Mouse (Mus musculus) liver, adult 2 months (tissue): Measurements from ENCODE around the gene Ssbp2. TPM values are rescaled to one million over a fixed set of nuclear protein-coding genes. Genes with fewer than 3 reads are reported as not detected.

ENCODE experiments used
- DNase-seq: peaks from one replicate; pipeline ENCODE4 v3.0.0-alpha.2; 2011; ENCODE audit warnings: low read depth, low spot score; ENCODE audit errors: extremely low read depth
- H3K27ac ChIP-seq: fragments of 200-500 bp; replicated peaks from 2 replicates; pipeline ENCODE4 v1.5.1; 2012; ENCODE audit warnings: low read depth, mild to moderate bottlenecking, control low read depth, inconsistent platforms, low read length; ENCODE audit not compliant: insufficient read depth
- H3K27me3 ChIP-seq: fragments of 200-500 bp; 2 replicates; pipeline ENCODE4 v1.6.1; 2012; ENCODE audit warnings: mild to moderate bottlenecking, moderate library complexity, low read length, inconsistent platforms; ENCODE audit not compliant: control insufficient read depth, insufficient read depth
- H3K36me3 ChIP-seq: fragments of 200-500 bp; 2 replicates; pipeline ENCODE4 v1.6.1; 2012; ENCODE audit warnings: low read length, inconsistent platforms; ENCODE audit not compliant: control insufficient read depth, insufficient read depth
- H3K4me1 ChIP-seq: fragments of 200-500 bp; 2 replicates; pipeline ENCODE4 v1.6.1; 2011; ENCODE audit warnings: low read length; ENCODE audit not compliant: control insufficient read depth, insufficient read depth
- H3K4me3 ChIP-seq: fragments of 200-500 bp; 2 replicates; pipeline ENCODE4 v1.5.1; 2011; ENCODE audit warnings: low read depth, mild to moderate bottlenecking, control low read depth, low read length, moderate library complexity; ENCODE audit not compliant: insufficient read depth
- H3K79me2 ChIP-seq: fragments of 200-500 bp; 2 replicates; pipeline ENCODE4 v1.6.1; 2012; ENCODE audit warnings: inconsistent platforms, mild to moderate bottlenecking, low read length, moderate library complexity; ENCODE audit not compliant: control insufficient read depth, insufficient read depth
- H3K9ac ChIP-seq: fragments of 200-500 bp; 2 replicates; pipeline ENCODE4 v1.6.1; 2012; ENCODE audit warnings: low read depth, mild to moderate bottlenecking, control low read depth, inconsistent platforms, low read length
- CTCF ChIP-seq: fragments of 200-500 bp; IDR thresholded peaks from 2 replicates; pipeline ENCODE4 v1.5.1; 2011; ENCODE audit warnings: low read depth, low read length, control low read depth
- POLR2A ChIP-seq: fragments of 200-500 bp; IDR thresholded peaks from 2 replicates; pipeline ENCODE4 v1.6.1; 2011; ENCODE audit warnings: low read length, control low read depth; ENCODE audit not compliant: insufficient read depth; ENCODE audit errors: extremely low read depth
- WGBS: fragments of 180-500 bp; shearing (Covaris S2); methylation state at CpG from one replicate; pipeline ENCODE4 v1.1.7; 2018; 5-methylcytosine and 5-hydroxymethylcytosine counted together
- polyA plus RNA-seq: library from polyadenylated mRNA; depleted of rRNA; stranded (reverse); fragments of >200 nt; gene quantifications from 2 replicates; pipeline ENCODE4 v1.2.3, GENCODE M21; 2012
- total RNA-seq: library from RNA; depleted of rRNA; stranded (reverse); fragments of >200 nt; gene quantifications from 2 replicates; pipeline ENCODE4 v1.2.3, GENCODE M21; 2014

Gene Ssbp2
- total and polyA plus RNA-seq, 2 experiments: 1.2 to 1.7 TPM

- no peak overlapping the region for H3K9ac ChIP-seq
- H3K4me1 ChIP-seq: no peaks in the 10 kb centered on the region
- TF ChIP-seq POLR2A: no peak
- TF ChIP-seq CTCF: no peak
- no peak overlapping the region for H3K4me3 ChIP-seq
- DNase-seq: no peak
- no peak overlapping the region for H3K27ac ChIP-seq
- no peaks in the 10 kb centered on the region for H3K36me3 ChIP-seq
- H3K79me2 ChIP-seq: no peaks in the 10 kb centered on the region
- WGBS: 93% methylated on average over 3 of the region's 3 CpGs
- H3K27me3 ChIP-seq: no peaks in the 10 kb centered on the region
Measured at GRCm38 (mm10) chr13:91501735-91502134, 41.7 kb downstream of the Ssbp2 start.

- WGBS: 74% methylated on average over 12 of the region's 12 CpGs
- Histone ChIP-seq H3K9ac (no peak overlapping the region), H3K4me1 (no peaks in the 10 kb centered on the region), H3K27ac (no peak overlapping the region), H3K4me3 (no peak overlapping the region), H3K36me3 (no peaks in the 10 kb centered on the region), H3K79me2 (no peaks in the 10 kb centered on the region), H3K27me3 (no peaks in the 10 kb centered on the region)
- no peak for DNase-seq
- TF ChIP-seq POLR2A: no peak
- TF ChIP-seq CTCF: no peak
Measured at GRCm38 (mm10) chr13:91502642-91503373, 42.7 kb downstream of the Ssbp2 start.

DNA sequence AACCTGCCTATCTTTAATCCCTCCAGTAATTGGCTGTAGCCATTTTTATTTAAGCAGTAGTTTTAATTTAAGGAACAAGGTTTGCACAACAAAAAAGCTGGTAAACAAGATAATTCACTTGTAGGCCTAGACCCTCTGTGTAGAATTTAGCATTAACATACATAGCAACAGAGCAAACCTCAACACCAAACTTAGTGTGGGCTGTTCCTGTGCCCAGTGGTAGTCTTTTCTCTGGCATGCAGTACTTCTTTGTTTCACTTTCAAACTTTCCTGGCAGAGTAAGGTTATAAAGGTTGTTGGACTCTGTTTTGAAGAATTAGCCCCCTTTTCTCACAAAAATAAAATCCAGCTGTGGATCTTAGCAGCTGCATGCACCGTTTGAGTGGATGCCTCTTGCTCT is 48.9 kb downstream of the Ssbp2 start:
- H3K79me2 ChIP-seq: no peaks in the 10 kb centered on the region
- no peak overlapping the region for H3K9ac ChIP-seq
- WGBS: 72% methylated on average over 1 of the region's 1 CpGs
- no peaks in the 10 kb centered on the region for H3K27me3 ChIP-seq
- H3K36me3 ChIP-seq: no peaks in the 10 kb centered on the region
- DNase-seq: no peak
- H3K4me3 ChIP-seq: no peak overlapping the region
- no peak overlapping the region for H3K27ac ChIP-seq
- H3K4me1 ChIP-seq: 0 out of 2 replicates have a peak, but pooled peaks cover 2% of the 10 kb centered on the region
- TF ChIP-seq CTCF: no peak

GRCm38 (mm10) chr13:91509467-91509866 is 49.4 kb downstream of the Ssbp2 start:
- TF ChIP-seq POLR2A: no peak
- no peak for TF ChIP-seq CTCF
- Histone ChIP-seq H3K79me2 (no peaks in the 10 kb centered on the region), H3K27ac (no peak overlapping the region), H3K27me3 (no peaks in the 10 kb centered on the region), H3K9ac (no peak overlapping the region), H3K4me1 (0 out of 2 replicates have a peak, but pooled peaks cover 2% of the 10 kb centered on the region), H3K36me3 (no peaks in the 10 kb centered on the region), H3K4me3 (no peak overlapping the region)
- no peak for DNase-seq
- WGBS: 50% methylated on average over 2 of the region's 2 CpGs

DNA sequence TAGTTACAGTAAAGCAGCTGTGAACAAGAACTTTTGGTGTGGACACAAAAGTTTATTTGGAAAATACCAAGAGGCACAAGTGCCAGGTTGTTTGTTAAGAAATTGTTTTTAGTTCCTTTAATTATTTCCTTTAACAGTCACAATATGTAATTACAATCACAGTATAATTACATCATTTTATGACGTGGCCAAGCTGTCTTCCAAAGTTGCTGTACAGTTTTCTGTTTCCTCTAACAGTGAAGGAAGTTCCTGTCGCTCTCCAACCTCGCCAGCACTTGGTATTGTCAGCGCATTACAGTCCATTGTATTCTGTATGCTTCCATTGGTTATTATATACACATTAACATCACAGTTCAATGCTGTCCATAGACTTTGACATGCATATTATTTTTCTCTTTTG is 54.9 kb downstream of the Ssbp2 start:
- Histone ChIP-seq H3K27me3 (no peaks in the 10 kb centered on the region), H3K9ac (no peak overlapping the region), H3K79me2 (no peaks in the 10 kb centered on the region), H3K36me3 (no peaks in the 10 kb centered on the region), H3K4me3 (no peak overlapping the region), H3K4me1 (no peaks in the 10 kb centered on the region), H3K27ac (no peak overlapping the region)
- no peak for TF ChIP-seq POLR2A
- no peak for TF ChIP-seq CTCF
- WGBS: 82% methylated on average over 4 of the region's 4 CpGs
- DNase-seq: no peak

- H3K9ac ChIP-seq: no peak overlapping the region
- no peak for TF ChIP-seq POLR2A
- no peak for TF ChIP-seq CTCF
- no peaks in the 10 kb centered on the region for H3K36me3 ChIP-seq
- no peaks in the 10 kb centered on the region for H3K4me1 ChIP-seq
- no peak for DNase-seq
- no peaks in the 10 kb centered on the region for H3K27me3 ChIP-seq
- no peak overlapping the region for H3K27ac ChIP-seq
- H3K79me2 ChIP-seq: no peaks in the 10 kb centered on the region
- WGBS: 57% methylated on average over 4 of the region's 4 CpGs
- no peak overlapping the region for H3K4me3 ChIP-seq
Measured at GRCm38 (mm10) chr13:91520073-91520750, 60.1 kb downstream of the Ssbp2 start.
